Mouse (Mus musculus) lung, adult 2 months (tissue): ENCODE data around the gene Olfr920.

ENCODE experiments used
- CTCF ChIP-seq: fragments of 200-500 bp; IDR thresholded peaks from 2 replicates; pipeline ENCODE4 v1.5.1; 2011; ENCODE audit warnings: mild to moderate bottlenecking, low read length, control low read depth; ENCODE audit not compliant: insufficient read depth
- POLR2A ChIP-seq: fragments of 200-500 bp; IDR thresholded peaks from 2 replicates; pipeline ENCODE4 v1.6.1; 2011; ENCODE audit warnings: low read depth, mild to moderate bottlenecking, control low read depth, low read length, borderline replicate concordance; ENCODE audit errors: extremely low read depth

- no peak for TF ChIP-seq CTCF
- no peak for TF ChIP-seq POLR2A
These were observed 7.3 kb upstream of the Olfr920 start for GRCm38 (mm10) chr9:38744619-38745315.
